Mouse (Mus musculus) thymus, postnatal 4 days (tissue): ENCODE data around the gene Ctbp1.

ENCODE experiments used
- DNase-seq: peaks from one replicate; pipeline ENCODE4 v3.0.0; 2021

Gene Ctbp1

GRCm38 (mm10) chr5:33274953-33275454, at the start of gene Ctbp1:
Ctbp1 (minus strand) TSS chr5:33274994.
- peak; percentile 94 for DNase-seq

GRCm38 (mm10) chr5:33324491-33324890, 49.7 kb upstream of the Ctbp1 start:
- no peak for DNase-seq

GRCm38 (mm10) chr5:33312192-33312591, 37.4 kb upstream of the Ctbp1 start:
- no peak for DNase-seq

- peak; percentile 17 for DNase-seq
Measured at GRCm38 (mm10) chr5:33310704-33311462, 36.1 kb upstream of the Ctbp1 start.

- DNase-seq, result no peak
Measured at GRCm38 (mm10) chr5:33301801-33302200, 27.0 kb upstream of the Ctbp1 start.

GRCm38 (mm10) chr5:33297164-33297563, 22.4 kb upstream of the Ctbp1 start:
- DNase-seq, result peak; percentile 31

- DNase-seq, result no peak
Measured at GRCm38 (mm10) chr5:33293796-33294430, 19.1 kb upstream of the Ctbp1 start.

GRCm38 (mm10) chr5:33283951-33284350, 9.2 kb upstream of the Ctbp1 start:
- DNase-seq, result no peak

- DNase-seq, result no peak
Measured at GRCm38 (mm10) chr5:33281428-33281827, 6.6 kb upstream of the Ctbp1 start.

GRCm38 (mm10) chr5:33278950-33279349, 4.2 kb upstream of the Ctbp1 start:
- peak; percentile 57 for DNase-seq

- DNase-seq, result no peak
Measured at GRCm38 (mm10) chr5:33277286-33277685, 2.5 kb upstream of the Ctbp1 start.

- no peak for DNase-seq
Measured at GRCm38 (mm10) chr5:33275754-33276153, 960 bp upstream of the Ctbp1 start.

- DNase-seq, result peak; percentile 97
Measured at GRCm38 (mm10) chr5:33274085-33274952, 475 bp downstream of the Ctbp1 start.

GRCm38 (mm10) chr5:33273777-33274084, 1.1 kb downstream of the Ctbp1 start:
- DNase-seq, result no peak

GRCm38 (mm10) chr5:33272845-33273776, 1.7 kb downstream of the Ctbp1 start:
- peak; percentile 13 for DNase-seq

GRCm38 (mm10) chr5:33272146-33272545, 2.6 kb downstream of the Ctbp1 start:
- DNase-seq, result no peak

- DNase-seq, result peak; percentile 94
Measured at GRCm38 (mm10) chr5:33270568-33270967, 4.2 kb downstream of the Ctbp1 start.

- no peak for DNase-seq
Measured at GRCm38 (mm10) chr5:33254416-33254815, 20.4 kb downstream of the Ctbp1 start.

GRCm38 (mm10) chr5:33248186-33248585, 26.6 kb downstream of the Ctbp1 start:
- DNase-seq, result no peak

- peak; percentile 43 for DNase-seq
Measured at GRCm38 (mm10) chr5:33247387-33247786, 27.4 kb downstream of the Ctbp1 start.

GRCm38 (mm10) chr5:33245701-33246100, 29.1 kb downstream of the Ctbp1 start:
- no peak for DNase-seq

- DNase-seq, result no peak
Measured at GRCm38 (mm10) chr5:33244377-33244920, 30.3 kb downstream of the Ctbp1 start.
